Mouse (Mus musculus) brain, embryonic 14.5 days (tissue): Measurements from ENCODE around the gene Tmem147.

Experiments
- CTCF ChIP-seq: fragments of 200-500 bp; IDR thresholded peaks from 2 replicates; pipeline ENCODE4 v1.5.1; 2012; ENCODE audit warnings: inconsistent platforms, mild to moderate bottlenecking, moderate library complexity, borderline replicate concordance; ENCODE audit not compliant: insufficient read depth, insufficient read length; ENCODE audit errors: extremely low read depth
- POLR2A ChIP-seq: fragments of 200-500 bp; IDR thresholded peaks from 2 replicates; pipeline ENCODE4 v1.6.1; 2012; ENCODE audit warnings: mild to moderate bottlenecking, inconsistent platforms, borderline replicate concordance; ENCODE audit not compliant: poor library complexity, insufficient read depth, insufficient read length, severe bottlenecking; ENCODE audit errors: extremely low read depth

- no peak for TF ChIP-seq POLR2A
- TF ChIP-seq CTCF, result no peak
Measured at GRCm38 (mm10) chr7:30717716-30718046, 11.7 kb downstream of the Tmem147 start.
